Mouse (Mus musculus): ENCODE measurements around the gene Snrpc. TPM values are rescaled to one million over a fixed set of nuclear protein-coding genes. Genes with fewer than 3 reads are reported as not detected.
"Not testable (repeated sequence)": the region's sequence is repeated elsewhere in the genome, so short reads cannot be mapped to it uniquely, and the experiment has no call there.

Snrpc gene
- 101 and 121 TPM in 2 replicates for polyA plus RNA-seq (2011; ENCODE audit: insufficient read length, low read depth, missing spikeins)

- H3K4me1 ChIP-seq (ENCODE audit: control insufficient read depth, insufficient read depth, low read length); H3K4me3 ChIP-seq (ENCODE audit: insufficient read depth, low read length); H3K27ac ChIP-seq (ENCODE audit: insufficient read depth, low read length): not testable (repeated sequence)
Measured at GRCm38 (mm10) chr17:27837850-27838249, at the start of gene Snrpc. Gene Snrpc (plus strand): TSS chr17:27838150.

- no peak overlapping the region for H3K27ac ChIP-seq (ENCODE audit: insufficient read depth, low read length)
- H3K4me1 ChIP-seq (ENCODE audit: control insufficient read depth, insufficient read depth, low read length) = no peaks in the 10 kb centered on the region
- no peak overlapping the region for H3K4me3 ChIP-seq (ENCODE audit: insufficient read depth, low read length)
- TF ChIP-seq POLR2A (IDR thresholded peaks at IDR 0.05; ENCODE audit: low read depth, low read length) = no peak
- no peak for TF ChIP-seq CTCF (IDR thresholded peaks at IDR 0.05; ENCODE audit: borderline replicate concordance, insufficient read depth, low read length)
Measured at GRCm38 (mm10) chr17:27788456-27789172, 49.3 kb upstream of the Snrpc start.

- Histone ChIP-seq H3K4me1 (ENCODE audit: control insufficient read depth, insufficient read depth, low read length) (no peaks in the 10 kb centered on the region), H3K27ac (ENCODE audit: insufficient read depth, low read length) (no peak overlapping the region), H3K4me3 (ENCODE audit: insufficient read depth, low read length) (no peak overlapping the region)
- no peak for TF ChIP-seq POLR2A (IDR thresholded peaks at IDR 0.05; ENCODE audit: low read depth, low read length)
- TF ChIP-seq CTCF (IDR thresholded peaks at IDR 0.05; ENCODE audit: borderline replicate concordance, insufficient read depth, low read length) = no peak
Measured at GRCm38 (mm10) chr17:27790015-27790414, 47.9 kb upstream of the Snrpc start.

- H3K4me1 ChIP-seq (ENCODE audit: control insufficient read depth, insufficient read depth, low read length) = no peaks in the 10 kb centered on the region
- H3K27ac ChIP-seq (ENCODE audit: insufficient read depth, low read length) = no peak overlapping the region
- TF ChIP-seq POLR2A (IDR thresholded peaks at IDR 0.05; ENCODE audit: low read depth, low read length) (no peak), CTCF (IDR thresholded peaks at IDR 0.05; ENCODE audit: borderline replicate concordance, insufficient read depth, low read length) (no peak)
- no peak overlapping the region for H3K4me3 ChIP-seq (ENCODE audit: insufficient read depth, low read length)
Measured at GRCm38 (mm10) chr17:27790976-27791375, 47.0 kb upstream of the Snrpc start.

- no peak for TF ChIP-seq CTCF (IDR thresholded peaks at IDR 0.05; ENCODE audit: borderline replicate concordance, insufficient read depth, low read length)
- TF ChIP-seq POLR2A (IDR thresholded peaks at IDR 0.05; ENCODE audit: low read depth, low read length) = no peak
- Histone ChIP-seq H3K27ac (ENCODE audit: insufficient read depth, low read length) (no peak overlapping the region), H3K4me3 (ENCODE audit: insufficient read depth, low read length) (no peak overlapping the region), H3K4me1 (ENCODE audit: control insufficient read depth, insufficient read depth, low read length) (0 out of 2 replicates have a peak, but pooled peaks cover under 1% of the 10 kb centered on the region)
Measured at GRCm38 (mm10) chr17:27791556-27791955, 46.4 kb upstream of the Snrpc start.

GRCm38 (mm10) chr17:27792516-27792915 lies 45.4 kb upstream of the Snrpc start:
- TF ChIP-seq CTCF (IDR thresholded peaks at IDR 0.05; ENCODE audit: borderline replicate concordance, insufficient read depth, low read length) (no peak), POLR2A (IDR thresholded peaks at IDR 0.05; ENCODE audit: low read depth, low read length) (no peak)
- Histone ChIP-seq H3K4me1 (ENCODE audit: control insufficient read depth, insufficient read depth, low read length) (peaks cover 9% of the 10 kb centered on the region; the same call in 1 of the 2 replicates), H3K4me3 (ENCODE audit: insufficient read depth, low read length) (no peak overlapping the region), H3K27ac (ENCODE audit: insufficient read depth, low read length) (no peak overlapping the region)

DNA sequence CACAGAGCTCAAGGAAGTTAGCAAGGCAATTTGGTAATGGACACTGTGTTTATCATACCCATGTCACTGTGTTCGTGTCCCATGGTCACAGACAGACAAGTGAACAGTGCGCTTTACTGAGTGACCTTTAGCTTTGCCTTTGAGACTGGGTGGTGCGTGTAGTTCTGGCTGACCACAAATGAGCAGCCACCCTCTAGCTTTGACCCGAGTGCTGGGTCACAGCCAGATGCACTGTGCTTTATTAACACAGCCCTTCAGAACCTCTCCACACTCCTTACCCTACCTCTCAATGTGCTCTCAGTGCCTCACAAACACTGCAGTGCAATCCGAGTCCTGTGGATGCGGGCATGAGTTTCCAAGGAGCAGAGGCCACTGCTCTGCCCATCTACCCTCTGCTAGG lies 44.8 kb upstream of the Snrpc start:
- TF ChIP-seq CTCF (IDR thresholded peaks at IDR 0.05; ENCODE audit: borderline replicate concordance, insufficient read depth, low read length) = no peak

DNA sequence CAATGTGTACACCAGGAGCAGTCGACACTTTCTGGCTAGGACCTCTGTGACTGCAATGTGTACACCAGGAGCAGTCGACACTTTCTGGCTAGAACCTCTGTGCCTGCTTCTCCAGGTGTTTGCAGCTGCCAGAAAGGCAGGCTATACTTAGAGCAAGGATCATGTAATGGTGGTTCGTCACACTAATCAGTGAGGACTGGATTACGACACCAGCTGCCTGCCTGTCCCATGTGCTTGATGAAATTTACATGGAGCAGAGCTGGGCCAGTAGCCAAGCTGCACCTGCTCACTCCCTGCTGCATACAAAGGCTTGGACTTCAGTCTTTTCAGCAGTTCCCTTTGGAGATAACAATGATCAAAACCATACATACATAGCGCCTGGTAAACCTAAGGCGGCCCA lies 41.2 kb upstream of the Snrpc start:
- no peak for TF ChIP-seq CTCF (IDR thresholded peaks at IDR 0.05; ENCODE audit: borderline replicate concordance, insufficient read depth, low read length)
- TF ChIP-seq POLR2A (IDR thresholded peaks at IDR 0.05; ENCODE audit: low read depth, low read length) = no peak
- Histone ChIP-seq H3K27ac (ENCODE audit: insufficient read depth, low read length) (no peak overlapping the region), H3K4me3 (ENCODE audit: insufficient read depth, low read length) (no peak overlapping the region), H3K4me1 (ENCODE audit: control insufficient read depth, insufficient read depth, low read length) (peaks cover 17% of the 10 kb centered on the region; the same call in 1 of the 2 replicates)

More for the DNA sequence above, 44.8 kb upstream of the Snrpc start:
- H3K4me3 ChIP-seq (ENCODE audit: insufficient read depth, low read length) = no peak overlapping the region
- no peak overlapping the region for H3K27ac ChIP-seq (ENCODE audit: insufficient read depth, low read length)
- H3K4me1 ChIP-seq (ENCODE audit: control insufficient read depth, insufficient read depth, low read length) = peaks cover 12% of the 10 kb centered on the region; the same call in 1 of the 2 replicates

DNA sequence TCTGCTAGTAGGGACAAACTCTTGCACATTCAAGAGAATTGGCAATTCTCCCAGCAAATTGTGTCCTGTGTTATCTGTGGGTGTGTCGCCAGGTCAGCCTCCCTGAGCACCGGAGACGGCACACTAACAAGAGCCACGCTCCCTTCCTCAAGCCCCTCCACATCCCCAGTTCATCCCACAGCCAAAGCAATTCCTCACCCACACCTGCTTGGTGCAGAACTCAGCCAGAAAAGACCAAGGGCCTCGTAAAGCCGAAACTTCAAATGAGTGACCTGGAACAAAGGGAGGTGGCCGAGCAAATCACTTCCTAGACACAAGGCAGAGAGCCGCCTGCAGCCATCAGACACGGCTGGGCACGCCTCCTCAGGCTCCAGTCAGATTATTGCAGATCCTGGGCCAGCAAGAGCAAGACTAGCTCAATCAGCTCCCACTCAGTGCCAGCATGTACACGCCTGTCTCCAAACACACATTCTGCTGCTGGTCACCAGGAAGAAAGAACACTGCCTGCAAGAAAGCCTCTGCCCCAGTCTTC lies 40.5 kb upstream of the Snrpc start:
- peaks cover 17% of the 10 kb centered on the region; the same call in 1 of the 2 replicates for H3K4me1 ChIP-seq (ENCODE audit: control insufficient read depth, insufficient read depth, low read length)
- no peak for TF ChIP-seq CTCF (IDR thresholded peaks at IDR 0.05; ENCODE audit: borderline replicate concordance, insufficient read depth, low read length)
- no peak for TF ChIP-seq POLR2A (IDR thresholded peaks at IDR 0.05; ENCODE audit: low read depth, low read length)
- no peak overlapping the region for H3K4me3 ChIP-seq (ENCODE audit: insufficient read depth, low read length)
- H3K27ac ChIP-seq (ENCODE audit: insufficient read depth, low read length) = no peak overlapping the region; the same call in 1 of the 2 replicates

DNA sequence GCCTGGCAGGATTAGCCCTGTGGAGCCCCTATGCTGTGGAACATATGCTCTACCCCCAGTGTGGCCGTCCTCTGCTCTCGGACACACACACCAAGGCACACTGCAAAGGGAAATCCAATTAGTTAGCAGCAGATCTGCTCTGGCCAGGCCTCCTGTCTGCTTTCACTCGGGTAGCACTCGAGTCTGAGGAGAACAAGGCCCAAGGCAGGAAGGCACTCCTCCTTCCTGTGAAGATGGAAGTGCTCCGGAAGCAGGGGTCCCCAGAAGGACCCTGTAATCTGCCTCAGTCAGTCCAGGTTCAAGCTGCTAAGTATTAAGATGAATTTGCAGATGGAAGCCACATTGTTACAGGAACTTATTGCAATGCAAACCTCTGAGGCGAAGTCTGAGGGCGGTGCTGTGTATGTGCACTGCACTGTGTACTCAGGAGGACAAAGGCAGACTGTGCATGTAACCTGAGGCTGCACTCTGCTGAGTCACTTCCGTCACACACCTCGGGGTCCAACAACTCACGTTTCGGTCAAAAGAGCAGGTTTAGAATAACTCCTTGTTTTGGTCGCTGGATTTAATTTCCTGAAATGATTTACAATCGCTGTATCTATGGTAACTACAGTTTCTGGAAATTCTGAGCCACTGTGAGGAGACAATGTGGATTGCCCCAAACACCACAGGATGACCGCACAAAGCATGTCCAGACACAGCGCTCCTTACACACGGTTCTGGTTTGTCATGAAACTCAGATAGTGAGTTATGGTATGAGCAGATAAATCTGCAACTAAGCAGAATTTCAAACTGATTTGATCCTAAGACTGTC lies 38.0 kb upstream of the Snrpc start:
- TF ChIP-seq CTCF (IDR thresholded peaks at IDR 0.05; ENCODE audit: borderline replicate concordance, insufficient read depth, low read length) = no peak
- TF ChIP-seq POLR2A (IDR thresholded peaks at IDR 0.05; ENCODE audit: low read depth, low read length) = no peak
- H3K4me3 ChIP-seq (ENCODE audit: insufficient read depth, low read length) = no peak overlapping the region
- H3K4me1 ChIP-seq (ENCODE audit: control insufficient read depth, insufficient read depth, low read length) = peaks cover 17% of the 10 kb centered on the region; the same call in 1 of the 2 replicates

More for the DNA sequence above, 38.0 kb upstream of the Snrpc start:
- peak overlapping the region; percentile 84 for H3K27ac ChIP-seq (ENCODE audit: insufficient read depth, low read length)
